Comparison of ENCODE assay signal across 10 mouse cellular contexts in genomic region chr10:120422820-120423219, GRCm38 (mm10). TPM values are rescaled to one million over a fixed set of nuclear protein-coding genes. Genes with fewer than 3 reads are reported as not detected.
DNase-seq lines count a peak whose midpoint lies in the region; ATAC-seq lines count a peak whose summit lies in the region.
"Had no signal": no experiment of that assay in that cellular context is flagged by ENCODE, and none has a peak within 500 bp of the region (broad histone marks: within the 10 kb centered on the region; RNA-seq: fewer than 3 reads in every experiment).

No protein-coding gene starts in this region.

- H3K9me3 ChIP-seq in heart, embryonic 13.5 days, result no peaks in the 10 kb centered on the region
- H3K9me3 ChIP-seq in lung, embryonic 16.5 days (ENCODE audit: control insufficient read depth, low read length), result no peaks in the 10 kb centered on the region
- H3K9me3 ChIP-seq in limb, embryonic 15.5 days, result no peaks in the 10 kb centered on the region

- H3K9ac ChIP-seq in heart, embryonic 13.5 days, result peak overlapping the region; percentile 29; the same call in 1 of the 2 replicates
- no peak overlapping the region for H3K9ac ChIP-seq in lung, embryonic 16.5 days (ENCODE audit: low read length)
- no peak overlapping the region for H3K9ac ChIP-seq in limb, embryonic 15.5 days

- intact Hi-C loops in heart, postnatal 25 days (cut with DNase I), result no loop called here

- peak overlapping the region; percentile 54; the same call in 1 of the 2 replicates for H3K4me2 ChIP-seq in heart, embryonic 13.5 days
- H3K4me2 ChIP-seq in lung, embryonic 16.5 days (ENCODE audit: low read depth, low read length), result no peak overlapping the region
- no peak overlapping the region for H3K4me2 ChIP-seq in limb, embryonic 15.5 days

- no peak for DNase-seq in heart, postnatal 25 days (ENCODE audit: low spot score)
- DNase-seq in lung, postnatal 14 days, result no peak
- no peak for DNase-seq in right cerebral cortex, postnatal 4 days
- DNase-seq: thymus, postnatal 14 days had no signal

- H3K36me3 ChIP-seq in heart, embryonic 13.5 days, result no peaks in the 10 kb centered on the region
- no peaks in the 10 kb centered on the region for H3K36me3 ChIP-seq in lung, embryonic 16.5 days (ENCODE audit: control insufficient read depth, insufficient read depth, low read length)
- no peaks in the 10 kb centered on the region for H3K36me3 ChIP-seq in limb, embryonic 15.5 days

- peaks cover 76% of the 10 kb centered on the region for H3K4me1 ChIP-seq in heart, embryonic 13.5 days
- peaks cover 23% of the 10 kb centered on the region for H3K4me1 ChIP-seq in lung, embryonic 16.5 days (replicated peaks; ENCODE audit: control insufficient read depth, insufficient read depth, low read length)
- H3K4me1 ChIP-seq in limb, embryonic 15.5 days, result peaks cover 61% of the 10 kb centered on the region

- peak overlapping the region; percentile 92 for H3K27ac ChIP-seq in heart, embryonic 13.5 days (replicated peaks)
- peak overlapping the region; percentile 72 for H3K27ac ChIP-seq in lung, embryonic 16.5 days (ENCODE audit: low read length)
- peak overlapping the region; percentile 74; the same call in 1 of the 2 replicates for H3K27ac ChIP-seq in limb, embryonic 15.5 days

- H3K4me3 ChIP-seq in heart, embryonic 13.5 days, result no peak overlapping the region
- no peak overlapping the region for H3K4me3 ChIP-seq in lung, embryonic 16.5 days (ENCODE audit: low read length)
- H3K4me3 ChIP-seq in limb, embryonic 15.5 days, result no peak overlapping the region

- 56% methylated on average over 4 of the region's 4 CpGs for WGBS in heart, embryonic 13.5 days
- 47% methylated on average over 4 of the region's 4 CpGs for WGBS in lung, embryonic 16.5 days
- 50% methylated on average over 4 of the region's 4 CpGs for WGBS in limb, embryonic 15.5 days

- ATAC-seq in heart, embryonic 13.5 days (ENCODE audit: extremely low read depth, insufficient number of reproducible peaks, low FRiP score, low TSS enrichment), result no peak
- ATAC-seq in lung, embryonic 16.5 days (ENCODE audit: low read depth), result 0 out of 2 replicates have a peak, but pooled peaks have one; percentile 1
- peak; percentile 48 for ATAC-seq in common myeloid progenitor, adult 5-6 weeks (replicated peaks; ENCODE audit: low read depth, poor library complexity, severe bottlenecking)
- no peak for ATAC-seq in limb, embryonic 15.5 days (ENCODE audit: insufficient number of reproducible peaks, low FRiP score, low TSS enrichment, low read depth)
- no peak for ATAC-seq in inflammation-experienced regulatory T-cells, adult 6 months

- no peaks in the 10 kb centered on the region for H3K27me3 ChIP-seq in heart, embryonic 13.5 days (replicated peaks)
- H3K27me3 ChIP-seq in lung, embryonic 16.5 days (ENCODE audit: control insufficient read depth, insufficient read depth, low read depth, low read length), result no peaks in the 10 kb centered on the region
- H3K27me3 ChIP-seq in limb, embryonic 15.5 days, result no peaks in the 10 kb centered on the region

RNA-seq across cellular contexts. Expression of gene Hmga2, which starts 53.4 kb away (rescaled TPM):
- polyA plus RNA-seq in heart, embryonic 13.5 days (2015; fragmentation: Nextera tagmentation; extraction: Ambion mirVana), result 11.3 and 12.4 TPM in 2 replicates
- total RNA-seq in heart, postnatal 25 days (2021), result not detected
- 5.5 and 6.1 TPM in 2 replicates for polyA plus RNA-seq in lung, embryonic 16.5 days (2015; fragmentation: Nextera tagmentation; extraction: Ambion mirVana)
- total RNA-seq in common myeloid progenitor, adult 5-6 weeks (2017), result 6.1 and 7.0 TPM in 2 replicates
- 11.0 and 18.4 TPM in 2 replicates for polyA plus RNA-seq in limb, embryonic 15.5 days (2015; fragmentation: Nextera tagmentation; extraction: Ambion mirVana)
- under 1 TPM in 2 of 3 experiments, not detected in 1; 0.16 to 0.59 TPM for polyA plus RNA-seq in inflammation-experienced regulatory T-cells, adult 6 months (2017; shearing (Covaris generic))
- total RNA-seq: gastrocnemius, postnatal 36 days had no signal

Comparison
In these comparisons a context has a peak if more than half of its experiments do, and no peak if none do; other contexts are left out.
1. ATAC-seq: peak in lung, embryonic 16.5 days (single experiment) and common myeloid progenitor, adult 5-6 weeks (single experiment); none in heart, embryonic 13.5 days (single experiment), limb, embryonic 15.5 days (single experiment) and inflammation-experienced regulatory T-cells, adult 6 months (single experiment).
2. Peak in every context shown above with its lines, with median percentiles within 50 percentile points of each other: H3K27ac ChIP-seq.